Mouse (Mus musculus): ENCODE results near the gene Olfr285.

DNA sequence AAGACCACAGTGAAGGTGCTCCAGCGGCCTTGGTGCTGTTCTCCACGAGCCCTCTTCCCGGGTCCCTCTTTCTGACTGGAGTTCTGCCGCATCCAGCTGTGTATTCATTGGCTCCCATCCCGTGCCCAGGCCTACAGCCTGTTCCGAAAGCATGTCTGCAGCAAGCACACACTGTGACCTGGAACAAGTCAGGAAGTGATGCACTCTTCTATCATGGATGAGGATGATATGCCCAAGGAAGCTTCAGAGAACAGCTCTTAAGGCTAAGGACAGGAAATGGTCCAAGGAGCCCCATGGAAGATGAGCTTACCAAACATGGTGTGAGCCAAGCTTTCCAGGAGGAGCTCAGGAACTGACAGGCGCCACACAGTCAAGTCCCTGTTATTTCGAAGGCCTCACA, 23.5 kb downstream of the Olfr285 start:
- TF ChIP-seq CTCF (IDR thresholded peaks at IDR 0.05; ENCODE audit: low read depth, low read length) (no peak), POLR2A (IDR thresholded peaks at IDR 0.05; ENCODE audit: extremely low read depth, insufficient read depth, low read length) (no peak)
